Mouse (Mus musculus): ENCODE results near the gene Fbxo30. TPM values are rescaled to one million over a fixed set of nuclear protein-coding genes. Genes with fewer than 3 reads are reported as not detected.

Fbxo30 gene
- total RNA-seq, 1 experiment = 26.9 TPM

- Histone ChIP-seq H3K27ac (ENCODE audit: insufficient read depth, low read depth, low read length, poor library complexity, severe bottlenecking) (no peak overlapping the region), H3K9me3 (ENCODE audit: control insufficient read depth, insufficient read depth, low read depth, low read length) (no peaks in the 10 kb centered on the region; the same call in 1 of the 2 replicates), H3K4me3 (ENCODE audit: insufficient read depth in 1 of 2, low read depth in 1 of 2, low read length in 2 of 2, poor library complexity in 1 of 2, severe bottlenecking in 1 of 2) (no peak overlapping the region), H3K4me1 (ENCODE audit: control insufficient read depth in 2 of 2, insufficient read depth in 2 of 2, low read length in 2 of 2, poor library complexity in 1 of 2) (peaks cover 2 to 5% of the 10 kb centered on the region in 2 experiments; a peak in 1 of 4 replicates), H3K36me3 (ENCODE audit: control insufficient read depth, insufficient read depth, low read length, poor library complexity, severe bottlenecking) (no peaks in the 10 kb centered on the region), H3K9ac (ENCODE audit: insufficient read depth, low read depth, low read length, poor library complexity, severe bottlenecking) (no peak overlapping the region)
- in situ Hi-C loops (cut with MboI; ENCODE audit: low sequenced_read_pairs in 2 of 2, unreplicated experiment in 2 of 2) = no loop called here
- TF ChIP-seq HCFC1 (IDR thresholded peaks at IDR 0.05; ENCODE audit: borderline replicate concordance, insufficient read depth, low read length) (no peak), ZC3H11A (IDR thresholded peaks at IDR 0.05; ENCODE audit: borderline replicate concordance, low read depth, low read length) (no peak), CHD2 (IDR thresholded peaks at IDR 0.05; ENCODE audit: low read depth, low read length) (no peak), MAFK (IDR thresholded peaks at IDR 0.05; ENCODE audit: insufficient read depth, low read depth, low read length) (no peak), ZNF384 (IDR thresholded peaks at IDR 0.05; ENCODE audit: low read depth, low read length) (no peak)
- no peak for DNase-seq (ENCODE audit: low read depth, low spot score)
These were observed 12.0 kb upstream of the Fbxo30 start for GRCm38 (mm10) chr10:11269165-11269564.

GRCm38 (mm10) chr10:11274431-11274830 lies 6.7 kb upstream of the Fbxo30 start:
- Histone ChIP-seq H3K9me3 (ENCODE audit: control insufficient read depth, insufficient read depth, low read depth, low read length) (no peaks in the 10 kb centered on the region), H3K9ac (ENCODE audit: insufficient read depth, low read depth, low read length, poor library complexity, severe bottlenecking) (no peak overlapping the region), H3K4me1 (ENCODE audit: control insufficient read depth in 2 of 2, insufficient read depth in 2 of 2, low read length in 2 of 2, poor library complexity in 1 of 2) (no peaks in the 10 kb centered on the region), H3K4me3 (ENCODE audit: insufficient read depth in 1 of 2, low read depth in 1 of 2, low read length in 2 of 2, poor library complexity in 1 of 2, severe bottlenecking in 1 of 2) (no peak overlapping the region), H3K27ac (ENCODE audit: insufficient read depth, low read depth, low read length, poor library complexity, severe bottlenecking) (no peak overlapping the region), H3K36me3 (ENCODE audit: control insufficient read depth, insufficient read depth, low read length, poor library complexity, severe bottlenecking) (no peaks in the 10 kb centered on the region)
- TF ChIP-seq ZC3H11A (IDR thresholded peaks at IDR 0.05; ENCODE audit: borderline replicate concordance, low read depth, low read length) (no peak), MAFK (IDR thresholded peaks at IDR 0.05; ENCODE audit: insufficient read depth, low read depth, low read length) (no peak), CHD2 (IDR thresholded peaks at IDR 0.05; ENCODE audit: low read depth, low read length) (no peak), HCFC1 (IDR thresholded peaks at IDR 0.05; ENCODE audit: borderline replicate concordance, insufficient read depth, low read length) (no peak), ZNF384 (IDR thresholded peaks at IDR 0.05; ENCODE audit: low read depth, low read length) (no peak)
- in situ Hi-C loops (cut with MboI; ENCODE audit: low sequenced_read_pairs in 2 of 2, unreplicated experiment in 2 of 2) = no loop called here
- no peak for DNase-seq (ENCODE audit: low read depth, low spot score)

GRCm38 (mm10) chr10:11280235-11280577 lies 924 bp upstream of the Fbxo30 start:
- Histone ChIP-seq H3K36me3 (ENCODE audit: control insufficient read depth, insufficient read depth, low read length, poor library complexity, severe bottlenecking) (no peaks in the 10 kb centered on the region), H3K4me3 (ENCODE audit: insufficient read depth in 1 of 2, low read depth in 1 of 2, low read length in 2 of 2, poor library complexity in 1 of 2, severe bottlenecking in 1 of 2) (peak overlapping the region; percentile 78 to 90), H3K4me1 (ENCODE audit: control insufficient read depth in 2 of 2, insufficient read depth in 2 of 2, low read length in 2 of 2, poor library complexity in 1 of 2) (peaks cover 0 to 3% of the 10 kb centered on the region in 2 experiments; a peak in 2 of 4 replicates), H3K9ac (ENCODE audit: insufficient read depth, low read depth, low read length, poor library complexity, severe bottlenecking) (peak overlapping the region; percentile 87), H3K9me3 (ENCODE audit: control insufficient read depth, insufficient read depth, low read depth, low read length) (no peaks in the 10 kb centered on the region), H3K27ac (ENCODE audit: insufficient read depth, low read depth, low read length, poor library complexity, severe bottlenecking) (peak overlapping the region; percentile 80; the same call in 1 of the 2 replicates)
- no peak for TF ChIP-seq MAFK (IDR thresholded peaks at IDR 0.05; ENCODE audit: insufficient read depth, low read depth, low read length)
- peak; percentile 94 for TF ChIP-seq ZNF384 (IDR thresholded peaks at IDR 0.05; ENCODE audit: low read depth, low read length)
- DNase-seq (ENCODE audit: low read depth, low spot score) = no peak
- in situ Hi-C loops (cut with MboI; ENCODE audit: low sequenced_read_pairs in 2 of 2, unreplicated experiment in 2 of 2) = no loop called here

- H3K4me3 ChIP-seq (ENCODE audit: insufficient read depth in 1 of 2, low read depth in 1 of 2, low read length in 2 of 2, poor library complexity in 1 of 2, severe bottlenecking in 1 of 2) = peak overlapping the region; percentile 78 to 90
- no peaks in the 10 kb centered on the region for H3K9me3 ChIP-seq (ENCODE audit: control insufficient read depth, insufficient read depth, low read depth, low read length)
- in situ Hi-C loops (cut with MboI; ENCODE audit: low sequenced_read_pairs in 2 of 2, unreplicated experiment in 2 of 2) = no loop called here
- peak overlapping the region; percentile 85 for H3K27ac ChIP-seq (ENCODE audit: insufficient read depth, low read depth, low read length, poor library complexity, severe bottlenecking)
- DNase-seq (ENCODE audit: low read depth, low spot score) = no peak
- peaks cover 0 to 3% of the 10 kb centered on the region in 2 experiments; a peak in 2 of 4 replicates for H3K4me1 ChIP-seq (ENCODE audit: control insufficient read depth in 2 of 2, insufficient read depth in 2 of 2, low read length in 2 of 2, poor library complexity in 1 of 2)
- no peaks in the 10 kb centered on the region for H3K36me3 ChIP-seq (ENCODE audit: control insufficient read depth, insufficient read depth, low read length, poor library complexity, severe bottlenecking)
- peak overlapping the region; percentile 89 for H3K9ac ChIP-seq (ENCODE audit: insufficient read depth, low read depth, low read length, poor library complexity, severe bottlenecking)
- no peak for TF ChIP-seq MAFK (IDR thresholded peaks at IDR 0.05; ENCODE audit: insufficient read depth, low read depth, low read length)
- no peak for TF ChIP-seq CHD2 (IDR thresholded peaks at IDR 0.05; ENCODE audit: low read depth, low read length)
- no peak for TF ChIP-seq ZC3H11A (IDR thresholded peaks at IDR 0.05; ENCODE audit: borderline replicate concordance, low read depth, low read length)
- TF ChIP-seq HCFC1 (IDR thresholded peaks at IDR 0.05; ENCODE audit: borderline replicate concordance, insufficient read depth, low read length) = no peak
- TF ChIP-seq ZNF384 (IDR thresholded peaks at IDR 0.05; ENCODE audit: low read depth, low read length) = no peak
These were observed 572 bp downstream of the Fbxo30 start for GRCm38 (mm10) chr10:11281498-11282305.
